12 mouse cellular contexts compared by ENCODE assay signal in the genomic region with DNA sequence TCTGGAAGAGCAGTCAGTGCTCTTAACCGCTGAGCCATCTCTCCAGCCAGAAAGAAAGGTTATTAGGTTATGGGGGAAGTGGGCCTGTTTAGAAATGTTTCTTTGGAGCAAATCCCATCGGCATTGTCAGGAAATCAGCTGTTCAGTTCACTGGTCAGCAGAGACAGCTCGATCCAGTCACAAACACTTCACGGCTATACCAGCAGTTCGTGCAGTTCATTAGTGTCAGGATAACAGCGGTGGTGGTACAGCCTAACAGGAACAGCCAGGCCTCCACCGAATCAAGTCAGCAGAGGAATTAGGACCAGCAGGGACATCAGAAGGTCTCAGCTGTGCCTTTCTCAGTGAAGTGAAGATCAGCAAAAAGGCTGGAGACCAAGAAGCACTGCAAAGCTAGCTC.
"Had no signal": no experiment of that assay in that cellular context is flagged by ENCODE, and none has a peak within 500 bp of the region (broad histone marks: within the 10 kb centered on the region; RNA-seq: fewer than 3 reads in every experiment).

No protein-coding gene starts in this region.

- H3K4me1 ChIP-seq: liver, embryonic 13.5 days; megakaryocyte, embryonic 14.5 days; midbrain, embryonic 10.5 days; midbrain, embryonic 13.5 days had no signal

- H3K27me3 ChIP-seq: liver, embryonic 13.5 days; megakaryocyte, embryonic 14.5 days; midbrain, embryonic 13.5 days had no signal

- H3K9ac ChIP-seq: liver, embryonic 13.5 days; midbrain, embryonic 13.5 days had no signal

- H3K4me2 ChIP-seq: liver, embryonic 13.5 days; midbrain, embryonic 13.5 days had no signal

- DNase-seq: kidney, adult 18-20 months; kidney, adult 9 months; kidney, postnatal 14 days; kidney, postnatal 4 days; liver, embryonic 13.5 days; thymus, adult 18-20 months; thymus, postnatal 4 days had no signal

- H3K4me3 ChIP-seq: liver, embryonic 13.5 days; megakaryocyte, embryonic 14.5 days; midbrain, embryonic 10.5 days; midbrain, embryonic 13.5 days had no signal

- ATAC-seq: inflammation-experienced regulatory T-cells, adult 6 months; intestine, embryonic 16.5 days; midbrain, embryonic 13.5 days had no signal

- H3K27ac ChIP-seq: liver, embryonic 13.5 days; midbrain, embryonic 10.5 days; midbrain, embryonic 13.5 days had no signal
